Mouse (Mus musculus) bone marrow macrophage, adult 2 months (primary cell): Measurements from ENCODE around the gene Olfr1239.

Experiments used
- CTCF ChIP-seq: IDR thresholded peaks from 2 replicates; pipeline ENCODE4 v1.5.1; 2012; ENCODE audit warnings: low read depth, mild to moderate bottlenecking, low read length, moderate library complexity
- POLR2A ChIP-seq: IDR thresholded peaks from 2 replicates; pipeline ENCODE4 v1.6.1; 2012; ENCODE audit warnings: mild to moderate bottlenecking, low read depth, low read length, borderline replicate concordance

- TF ChIP-seq CTCF (no peak), POLR2A (no peak)
These were observed 22.7 kb upstream of the Olfr1239 start, which contains the start of gene Olfr1240 for GRCm38 (mm10) chr2:89442900-89443299.
